Mouse (Mus musculus): ENCODE measurements around the gene 1700022I11Rik. TPM values are rescaled to one million over a fixed set of nuclear protein-coding genes. Genes with fewer than 3 reads are reported as not detected.

1700022I11Rik gene
- 22.4 and 23.7 TPM in 2 replicates for polyA plus RNA-seq (2012; rRNA removed)

GRCm38 (mm10) chr4:42969304-42969703 lies at the start of gene 1700022I11Rik:
Gene 1700022I11Rik, plus strand, starts transcription at chr4:42969604.
- Histone ChIP-seq H3K4me1 (ENCODE audit: control insufficient read depth, insufficient read depth, low read length) (peaks cover 11% of the 10 kb centered on the region), H3K4me3 (ENCODE audit: control insufficient read depth, low read depth, low read length) (peak within 1 kb of the TSS; percentile 94)
- no peak for TF ChIP-seq POLR2A (IDR thresholded peaks at IDR 0.05; ENCODE audit: control insufficient read depth, low read depth, low read length)
- TF ChIP-seq CTCF (IDR thresholded peaks at IDR 0.05; ENCODE audit: control insufficient read depth, insufficient read depth, insufficient replicate concordance, low read depth, low read length), result no peak

GRCm38 (mm10) chr4:42920726-42921125 lies 48.7 kb upstream of the 1700022I11Rik start:
- Histone ChIP-seq H3K4me1 (ENCODE audit: control insufficient read depth, insufficient read depth, low read length) (peaks cover 12% of the 10 kb centered on the region), H3K27me3 (ENCODE audit: control insufficient read depth, insufficient read depth, low read length) (no peaks in the 10 kb centered on the region)
- TF ChIP-seq POLR2A (IDR thresholded peaks at IDR 0.05; ENCODE audit: control insufficient read depth, low read depth, low read length), result no peak
- TF ChIP-seq CTCF (IDR thresholded peaks at IDR 0.05; ENCODE audit: control insufficient read depth, insufficient read depth, insufficient replicate concordance, low read depth, low read length), result no peak

More at GRCm38 (mm10) chr4:42969304-42969703, at the start of gene 1700022I11Rik:
- Histone ChIP-seq H3K36me3 (ENCODE audit: control insufficient read depth, insufficient read depth, low read length) (no peaks in the 10 kb centered on the region; the same call in 1 of the 2 replicates), H3K27ac (ENCODE audit: control insufficient read depth, insufficient read depth, low read depth, low read length) (peak within 1 kb of the TSS; percentile 86), H3K27me3 (ENCODE audit: control insufficient read depth, insufficient read depth, low read length) (no peaks in the 10 kb centered on the region)

GRCm38 (mm10) chr4:42921536-42921935 lies 47.9 kb upstream of the 1700022I11Rik start:
- Histone ChIP-seq H3K27ac (ENCODE audit: control insufficient read depth, insufficient read depth, low read depth, low read length) (no peak overlapping the region), H3K4me3 (ENCODE audit: control insufficient read depth, low read depth, low read length) (no peak overlapping the region), H3K36me3 (ENCODE audit: control insufficient read depth, insufficient read depth, low read length) (no peaks in the 10 kb centered on the region), H3K4me1 (ENCODE audit: control insufficient read depth, insufficient read depth, low read length) (peaks cover 10% of the 10 kb centered on the region), H3K27me3 (ENCODE audit: control insufficient read depth, insufficient read depth, low read length) (no peaks in the 10 kb centered on the region)
- TF ChIP-seq CTCF (IDR thresholded peaks at IDR 0.05; ENCODE audit: control insufficient read depth, insufficient read depth, insufficient replicate concordance, low read depth, low read length), result no peak
- TF ChIP-seq POLR2A (IDR thresholded peaks at IDR 0.05; ENCODE audit: control insufficient read depth, low read depth, low read length), result no peak

More at GRCm38 (mm10) chr4:42920726-42921125, 48.7 kb upstream of the 1700022I11Rik start:
- no peak overlapping the region for H3K4me3 ChIP-seq (ENCODE audit: control insufficient read depth, low read depth, low read length)
- no peaks in the 10 kb centered on the region for H3K36me3 ChIP-seq (ENCODE audit: control insufficient read depth, insufficient read depth, low read length)
- H3K27ac ChIP-seq (ENCODE audit: control insufficient read depth, insufficient read depth, low read depth, low read length), result no peak overlapping the region

GRCm38 (mm10) chr4:42922056-42922455 lies 47.3 kb upstream of the 1700022I11Rik start:
- peaks cover 7% of the 10 kb centered on the region for H3K4me1 ChIP-seq (ENCODE audit: control insufficient read depth, insufficient read depth, low read length)
- H3K27ac ChIP-seq (ENCODE audit: control insufficient read depth, insufficient read depth, low read depth, low read length), result no peak overlapping the region
- H3K27me3 ChIP-seq (ENCODE audit: control insufficient read depth, insufficient read depth, low read length), result no peaks in the 10 kb centered on the region
- no peak overlapping the region for H3K4me3 ChIP-seq (ENCODE audit: control insufficient read depth, low read depth, low read length)
- no peak for TF ChIP-seq CTCF (IDR thresholded peaks at IDR 0.05; ENCODE audit: control insufficient read depth, insufficient read depth, insufficient replicate concordance, low read depth, low read length)
- no peak for TF ChIP-seq POLR2A (IDR thresholded peaks at IDR 0.05; ENCODE audit: control insufficient read depth, low read depth, low read length)
- no peaks in the 10 kb centered on the region for H3K36me3 ChIP-seq (ENCODE audit: control insufficient read depth, insufficient read depth, low read length)

GRCm38 (mm10) chr4:42922461-42922860 lies 46.9 kb upstream of the 1700022I11Rik start:
- Histone ChIP-seq H3K27me3 (ENCODE audit: control insufficient read depth, insufficient read depth, low read length) (no peaks in the 10 kb centered on the region), H3K4me1 (ENCODE audit: control insufficient read depth, insufficient read depth, low read length) (peaks cover 3% of the 10 kb centered on the region), H3K4me3 (ENCODE audit: control insufficient read depth, low read depth, low read length) (no peak overlapping the region), H3K36me3 (ENCODE audit: control insufficient read depth, insufficient read depth, low read length) (no peaks in the 10 kb centered on the region), H3K27ac (ENCODE audit: control insufficient read depth, insufficient read depth, low read depth, low read length) (no peak overlapping the region)
- no peak for TF ChIP-seq CTCF (IDR thresholded peaks at IDR 0.05; ENCODE audit: control insufficient read depth, insufficient read depth, insufficient replicate concordance, low read depth, low read length)
- no peak for TF ChIP-seq POLR2A (IDR thresholded peaks at IDR 0.05; ENCODE audit: control insufficient read depth, low read depth, low read length)

- TF ChIP-seq CTCF (IDR thresholded peaks at IDR 0.05; ENCODE audit: control insufficient read depth, insufficient read depth, insufficient replicate concordance, low read depth, low read length) (no peak), POLR2A (IDR thresholded peaks at IDR 0.05; ENCODE audit: control insufficient read depth, low read depth, low read length) (no peak)
- Histone ChIP-seq H3K27me3 (ENCODE audit: control insufficient read depth, insufficient read depth, low read length) (no peaks in the 10 kb centered on the region), H3K4me3 (ENCODE audit: control insufficient read depth, low read depth, low read length) (no peak overlapping the region), H3K4me1 (ENCODE audit: control insufficient read depth, insufficient read depth, low read length) (no peaks in the 10 kb centered on the region), H3K27ac (ENCODE audit: control insufficient read depth, insufficient read depth, low read depth, low read length) (no peak overlapping the region), H3K36me3 (ENCODE audit: control insufficient read depth, insufficient read depth, low read length) (no peaks in the 10 kb centered on the region)
These were observed 45.2 kb upstream of the 1700022I11Rik start for GRCm38 (mm10) chr4:42924095-42924710.

- H3K27ac ChIP-seq (ENCODE audit: control insufficient read depth, insufficient read depth, low read depth, low read length), result no peak overlapping the region
These were observed 41.2 kb upstream of the 1700022I11Rik start for GRCm38 (mm10) chr4:42928209-42928608.

More at GRCm38 (mm10) chr4:42928209-42928608, 41.2 kb upstream of the 1700022I11Rik start:
- Histone ChIP-seq H3K36me3 (ENCODE audit: control insufficient read depth, insufficient read depth, low read length) (no peaks in the 10 kb centered on the region), H3K4me3 (ENCODE audit: control insufficient read depth, low read depth, low read length) (no peak overlapping the region), H3K4me1 (ENCODE audit: control insufficient read depth, insufficient read depth, low read length) (no peaks in the 10 kb centered on the region), H3K27me3 (ENCODE audit: control insufficient read depth, insufficient read depth, low read length) (no peaks in the 10 kb centered on the region)
- TF ChIP-seq CTCF (IDR thresholded peaks at IDR 0.05; ENCODE audit: control insufficient read depth, insufficient read depth, insufficient replicate concordance, low read depth, low read length), result no peak
- no peak for TF ChIP-seq POLR2A (IDR thresholded peaks at IDR 0.05; ENCODE audit: control insufficient read depth, low read depth, low read length)

Data from testis, adult 2 months (tissue).